Mouse (Mus musculus): ENCODE data around the gene Idh3b. TPM values are rescaled to one million over a fixed set of nuclear protein-coding genes. Genes with fewer than 3 reads are reported as not detected.

The Idh3b gene
- total RNA-seq (2023): 127 TPM

DNA sequence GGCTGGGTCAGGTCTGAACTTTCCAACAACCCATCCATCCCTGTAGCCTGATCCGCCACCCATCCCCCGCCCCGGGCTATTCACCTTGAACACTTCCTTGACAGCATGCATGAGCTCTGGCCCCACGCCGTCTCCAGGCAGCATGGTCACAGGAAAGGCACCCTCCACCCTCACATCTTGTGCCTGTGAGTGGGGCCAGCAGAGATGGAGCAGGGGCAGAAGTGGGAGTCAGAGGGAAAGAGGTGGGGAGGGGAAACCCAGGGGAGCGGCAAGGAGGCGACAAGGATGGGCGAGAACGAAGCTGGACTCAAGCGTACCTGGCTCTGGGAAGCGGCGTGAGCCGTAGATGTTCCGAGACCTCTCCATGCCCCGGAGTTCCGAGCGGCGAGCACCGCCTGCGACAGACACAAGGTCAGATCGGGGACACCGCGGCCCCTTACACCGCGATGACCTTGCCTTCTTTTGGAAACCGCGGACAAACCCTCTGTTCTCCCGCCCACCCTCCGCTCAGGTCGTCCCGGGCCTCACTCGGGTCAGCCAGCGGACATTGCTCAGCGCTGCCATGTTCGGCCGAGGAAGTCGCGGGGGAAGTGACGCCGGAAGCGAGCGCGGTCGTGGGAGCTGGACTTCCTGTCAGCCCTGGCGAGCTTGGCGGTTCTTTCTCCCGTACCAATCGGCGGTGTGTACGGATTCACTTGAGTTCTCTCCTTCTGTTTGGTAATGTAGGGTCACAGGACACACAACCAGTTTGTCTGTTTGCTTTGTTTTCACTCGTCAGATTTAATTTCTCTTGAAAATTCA is at the start of gene Idh3b:
Gene Idh3b, minus strand, starts transcription at position 694 of the 801 bp plus-strand sequence.

DNA sequence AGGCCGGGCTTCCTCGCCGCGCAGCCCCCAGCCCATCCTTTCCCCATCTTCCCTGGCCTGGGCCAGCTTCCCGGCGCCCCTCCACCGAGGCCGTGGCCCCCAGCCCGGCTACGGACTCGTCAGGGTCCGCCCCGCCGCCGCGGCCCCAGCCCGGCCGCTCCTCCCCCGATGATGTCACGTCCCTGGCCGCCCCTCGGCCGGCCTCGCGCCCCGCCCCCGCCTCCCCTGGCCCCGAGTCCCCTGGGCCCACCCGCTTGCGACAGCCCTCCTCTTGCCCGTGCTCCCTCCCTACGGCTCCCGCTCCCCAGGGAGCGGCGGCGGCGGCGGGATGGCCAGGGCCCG is 10.6 kb upstream of the Idh3b start, which contains the start of gene Ebf4:
Gene Ebf4, plus strand, starts transcription at position 234 of the 342 bp plus-strand sequence.

DNA sequence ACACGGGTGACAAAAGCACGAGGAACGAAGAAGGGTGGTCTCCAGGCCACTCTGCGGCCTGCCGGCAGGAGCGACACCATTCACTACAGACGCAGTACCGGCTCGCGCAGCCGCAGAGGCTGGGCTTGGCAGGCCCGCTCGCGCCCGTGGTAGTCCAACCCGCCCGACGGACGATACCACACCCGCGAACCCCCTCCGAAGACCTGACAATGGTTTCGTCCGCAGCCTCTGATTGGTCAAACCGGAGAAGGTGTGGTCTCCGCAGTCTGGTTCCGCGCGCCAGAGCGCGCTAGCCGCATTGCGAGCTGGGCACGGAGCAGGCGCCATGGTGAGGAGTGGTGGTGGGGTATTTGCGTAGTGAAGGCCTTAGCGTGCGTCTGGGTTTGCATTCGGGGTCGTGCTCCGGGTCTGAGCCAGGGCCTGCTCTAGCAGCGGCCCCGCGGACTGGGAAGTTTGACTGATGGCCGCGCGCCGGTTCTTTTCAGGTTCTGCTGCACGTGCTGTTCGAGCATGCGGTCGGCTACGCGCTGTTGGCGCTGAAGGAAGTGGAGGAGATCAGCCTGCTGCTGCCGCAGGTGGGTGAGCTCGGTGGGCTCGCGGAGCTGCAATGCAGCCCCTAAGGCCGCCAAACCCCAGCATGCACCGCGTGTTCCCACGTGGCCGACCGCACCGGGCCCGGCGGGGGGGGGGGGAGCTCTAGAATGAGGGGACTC is 10.0 kb downstream of the Idh3b start, which contains the start of gene Nop56:
Gene Nop56, plus strand, starts transcription at position 282 of the 713 bp plus-strand sequence.

Other genes with a start within 250 kb of the Idh3b start
- gene Tgm6, start 172.1 kb downstream of the Idh3b start, total RNA-seq (2023): not detected
- 191 TPM for gene Snrpb, start 105.1 kb downstream of the Idh3b start, total RNA-seq (2023)
- not detected for gene Tmc2, start 89.4 kb downstream of the Idh3b start, total RNA-seq (2023)
- 424 TPM for gene Nop56, start 10.1 kb downstream of the Idh3b start, total RNA-seq (2023)
- gene Ebf4, start 10.6 kb upstream of the Idh3b start, total RNA-seq (2023): not detected
- 0.65 TPM for gene Cpxm1, start 113.0 kb upstream of the Idh3b start, total RNA-seq (2023)
- not detected for gene Gm28372, start 120.7 kb upstream of the Idh3b start, total RNA-seq (2023)
- not detected for gene 1700020A23Rik, start 120.7 kb upstream of the Idh3b start, total RNA-seq (2023)
- not detected for gene Tmem239, start 121.9 kb upstream of the Idh3b start, total RNA-seq (2023)
- 132 TPM for gene Vps16, start 139.8 kb upstream of the Idh3b start, total RNA-seq (2023)
- gene Pced1a, start 140.2 kb upstream of the Idh3b start, total RNA-seq (2023): 26.0 TPM
- gene Ptpra, start 165.7 kb upstream of the Idh3b start, total RNA-seq (2023): 129 TPM

All from CD4-positive naive resting alpha-beta T cell, adult 57 days (primary cell).